8 mouse cellular contexts compared by ENCODE assay signal in the genomic region with DNA sequence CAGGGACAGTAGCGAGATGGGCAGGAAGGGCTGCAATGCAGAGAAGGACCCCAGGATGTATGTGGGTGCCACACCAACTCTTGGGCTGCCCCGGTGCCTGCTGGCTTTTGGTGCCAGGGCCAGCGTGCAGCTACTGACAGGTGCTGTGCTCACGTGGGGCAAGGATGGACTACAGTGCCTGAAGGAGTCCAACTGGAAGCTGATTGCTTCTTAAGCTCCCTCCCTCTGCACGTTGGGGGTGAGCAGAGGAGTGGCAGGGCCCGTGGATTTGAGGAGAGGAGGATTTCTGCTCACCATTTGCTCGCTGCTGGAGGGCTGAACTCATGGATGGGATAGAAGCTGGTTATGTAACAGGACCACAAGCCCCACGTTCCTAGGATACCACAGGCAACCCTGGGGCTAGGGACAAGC. TPM values are rescaled to one million over a fixed set of nuclear protein-coding genes. Genes with fewer than 3 reads are reported as not detected.
DNase-seq lines count a peak whose midpoint lies in the region; ATAC-seq lines count a peak whose summit lies in the region.

No protein-coding gene starts in this region.

- peak overlapping the region; percentile 26 for H3K27ac ChIP-seq in brown adipose tissue, adult 24 weeks (replicated peaks; ENCODE audit: low read depth, low read length)

- peak; percentile 10 for ATAC-seq in megakaryocyte progenitor cell, adult 5-6 weeks (replicated peaks; ENCODE audit: poor library complexity)

- peak; percentile 88 for DNase-seq in kidney, adult 11 months
- no peak for DNase-seq in kidney, postnatal 14 days
- DNase-seq in frontal cortex, adult 2 months (ENCODE audit: extremely low spot score in 1 of 2, low spot score in 1 of 2): peak; percentile 58 to 65
- DNase-seq in kidney, postnatal 25 days: peak; percentile 67 to 91
- DNase-seq in telencephalon, adult 2 months (ENCODE audit: low read depth, low spot score): peak; percentile 85
- no peak for DNase-seq in ovary, postnatal 14 days (ENCODE audit: low spot score)

- H3K4me1 ChIP-seq in brown adipose tissue, adult 24 weeks (ENCODE audit: control insufficient read depth, insufficient read depth, insufficient read length, low read length): peaks cover 23% of the 10 kb centered on the region

- H3K4me3 ChIP-seq in brown adipose tissue, adult 24 weeks (ENCODE audit: insufficient read depth, low read depth, low read length): peak overlapping the region; percentile 65

RNA-seq across cellular contexts. Expression of gene Tef, which starts 0.7 kb away (rescaled TPM):
- polyA plus RNA-seq in brown adipose tissue, adult 24 weeks (2012; ENCODE audit: insufficient read depth, insufficient read length, missing spikeins): 33.0 and 53.3 TPM in 2 replicates
- 245 and 256 TPM in 2 replicates for polyA plus RNA-seq in frontal cortex, adult 2 months (2012; rRNA removed)
- total RNA-seq in megakaryocyte progenitor cell, adult 5-6 weeks (2015): 4.9 and 5.1 TPM in 2 replicates
- 10.4 and 11.0 TPM in 2 replicates for total RNA-seq in megakaryocyte progenitor cell, adult 5-6 weeks (2017)

RNA-seq across cellular contexts. Expression of gene Tob2, which starts 55.6 kb away (rescaled TPM):
- polyA plus RNA-seq in brown adipose tissue, adult 24 weeks (2012; ENCODE audit: insufficient read depth, insufficient read length, missing spikeins): 79.0 and 87.4 TPM in 2 replicates
- 21.1 and 22.6 TPM in 2 replicates for polyA plus RNA-seq in frontal cortex, adult 2 months (2012; rRNA removed)
- 33.9 and 36.3 TPM in 2 replicates for total RNA-seq in megakaryocyte progenitor cell, adult 5-6 weeks (2015)
- 19.8 and 21.2 TPM in 2 replicates for total RNA-seq in megakaryocyte progenitor cell, adult 5-6 weeks (2017)

RNA-seq across cellular contexts. Expression of gene Rangap1, which starts 57.6 kb away (rescaled TPM):
- 15.0 and 18.8 TPM in 2 replicates for polyA plus RNA-seq in brown adipose tissue, adult 24 weeks (2012; ENCODE audit: insufficient read depth, insufficient read length, missing spikeins)
- 131 and 140 TPM in 2 replicates for polyA plus RNA-seq in frontal cortex, adult 2 months (2012; rRNA removed)
- 44.1 and 46.9 TPM in 2 replicates for total RNA-seq in megakaryocyte progenitor cell, adult 5-6 weeks (2015)
- total RNA-seq in megakaryocyte progenitor cell, adult 5-6 weeks (2017): 106 and 129 TPM in 2 replicates

RNA-seq across cellular contexts. Expression of gene Zc3h7b, which starts 58.1 kb away (rescaled TPM):
- polyA plus RNA-seq in brown adipose tissue, adult 24 weeks (2012; ENCODE audit: insufficient read depth, insufficient read length, missing spikeins): 25.1 and 32.4 TPM in 2 replicates
- polyA plus RNA-seq in frontal cortex, adult 2 months (2012; rRNA removed): 82.6 and 89.3 TPM in 2 replicates
- total RNA-seq in megakaryocyte progenitor cell, adult 5-6 weeks (2015): 19.3 and 20.5 TPM in 2 replicates
- 16.0 and 17.8 TPM in 2 replicates for total RNA-seq in megakaryocyte progenitor cell, adult 5-6 weeks (2017)

Comparison
In these comparisons a context has a peak if more than half of its experiments do, and no peak if none do; other contexts are left out.
1. DNase-seq: peak in kidney, adult 11 months (single experiment), frontal cortex, adult 2 months (2 of 2), kidney, postnatal 25 days (2 of 2) and telencephalon, adult 2 months (single experiment); none in kidney, postnatal 14 days (single experiment) and ovary, postnatal 14 days (single experiment).